Mouse (Mus musculus): ENCODE measurements around the gene Ckmt1.

GRCm38 (mm10) chr2:121370921-121371320 lies 13.4 kb downstream of the Ckmt1 start:
- TF ChIP-seq EP300 (IDR thresholded peaks at IDR 0.05; ENCODE audit: low read depth) (no peak), CTCF (IDR thresholded peaks at IDR 0.05; ENCODE audit: low read depth) (no peak)

All from liver, postnatal 0 days (tissue).